Mouse (Mus musculus) kidney, adult 2 months (tissue): ENCODE results near the gene Dnajc16.

Source experiments
- CTCF ChIP-seq: fragments of 200-500 bp; conservative IDR thresholded peaks from 2 replicates; pipeline ENCODE4 v1.5.1; 2011; ENCODE audit warnings: low read depth, mild to moderate bottlenecking, control low read depth, low read length, moderate library complexity, mixed read lengths; ENCODE audit not compliant: insufficient read depth, insufficient read length
- POLR2A ChIP-seq: fragments of 200-500 bp; IDR thresholded peaks from one replicate; pipeline ENCODE4 v1.6.1; 2011; ENCODE audit warnings: low read depth, low read length, control low read depth

DNA sequence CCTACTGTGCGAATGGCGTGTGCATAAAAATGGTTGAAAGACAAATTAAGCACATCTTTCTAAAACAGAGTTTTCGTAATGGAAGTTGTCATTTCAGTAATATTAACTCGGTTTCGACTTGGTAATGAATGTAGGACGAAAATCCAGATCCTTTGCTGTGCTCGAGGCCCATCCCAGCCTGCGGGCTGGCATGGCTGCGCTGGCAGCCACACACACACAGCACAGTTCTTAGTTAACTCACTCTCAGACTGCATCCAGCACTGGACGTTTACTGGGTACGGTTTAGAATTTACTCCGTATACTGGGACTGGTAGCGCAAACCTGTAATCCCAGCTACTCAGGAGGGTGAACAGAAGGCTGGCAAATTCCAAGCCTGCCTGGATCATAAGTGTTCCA lies 67.1 kb downstream of the Dnajc16 start:
- no peak for TF ChIP-seq CTCF
- TF ChIP-seq POLR2A = no peak
